ENCODE assay signal across 22 mouse cellular contexts in genomic region chr13:46908387-46908786, GRCm38 (mm10). TPM values are rescaled to one million over a fixed set of nuclear protein-coding genes. Genes with fewer than 3 reads are reported as not detected.
A peak's percentile ranks its signal among the peaks of the same experiment; 100 is the strongest.
DNase-seq lines count a peak whose midpoint lies in the region; ATAC-seq and TF ChIP-seq lines count a peak whose summit lies in the region.
"Had no signal": no experiment of that assay in that cellular context is flagged by ENCODE, and none has a peak within 500 bp of the region (broad histone marks: within the 10 kb centered on the region; RNA-seq: fewer than 3 reads in every experiment).

No protein-coding gene starts in this region.

- no peaks in the 10 kb centered on the region for H3K36me3 ChIP-seq in heart, embryonic 11.5 days (ENCODE audit: control insufficient read depth, insufficient read depth, low read length)
- no peaks in the 10 kb centered on the region; the same call in 1 of the 2 replicates for H3K36me3 ChIP-seq in heart, embryonic 14.5 days (ENCODE audit: control insufficient read depth, insufficient read depth, low read length)
- H3K36me3 ChIP-seq in heart, postnatal 0 days (replicated peaks; ENCODE audit: control insufficient read depth, insufficient read depth, low read length): peaks cover 5% of the 10 kb centered on the region; the same call in 1 of the 2 replicates
- H3K36me3 ChIP-seq: embryonic facial prominence, embryonic 13.5 days; hindbrain, embryonic 12.5 days; hindbrain, embryonic 15.5 days had no signal

- DNase-seq in heart, adult 8-10 months (ENCODE audit: low spot score): no peak
- DNase-seq in heart, postnatal 10 days: no peak
- DNase-seq in heart, postnatal 0 days (ENCODE audit: low spot score): no peak
- no peak for DNase-seq in heart, postnatal 14 days
- DNase-seq: cerebellum, adult 11-12 months; cerebellum, adult 8-10 months; cerebellum, postnatal 36 days; gastrocnemius, postnatal 14 days; kidney, adult 2 months had no signal

- 75% methylated on average over 2 of the region's 2 CpGs for WGBS in heart, embryonic 11.5 days (ENCODE audit: insufficient replicate concordance)
- 70% methylated on average over 2 of the region's 2 CpGs for WGBS in heart, embryonic 14.5 days
- 71% methylated on average over 2 of the region's 2 CpGs for WGBS in heart, postnatal 0 days

- no peaks in the 10 kb centered on the region for H3K9me3 ChIP-seq in heart, embryonic 11.5 days (replicated peaks; ENCODE audit: control insufficient read depth, low read length)
- no peaks in the 10 kb centered on the region for H3K9me3 ChIP-seq in heart, embryonic 14.5 days (ENCODE audit: control insufficient read depth, low read length)
- H3K9me3 ChIP-seq in heart, postnatal 0 days (replicated peaks; ENCODE audit: control insufficient read depth, low read length): no peaks in the 10 kb centered on the region
- H3K9me3 ChIP-seq: embryonic facial prominence, embryonic 10.5 days; embryonic facial prominence, embryonic 13.5 days; forebrain, embryonic 10.5 days; forebrain, embryonic 13.5 days; hindbrain, embryonic 12.5 days; hindbrain, embryonic 15.5 days had no signal

- no peak overlapping the region for H3K4me3 ChIP-seq in heart, embryonic 11.5 days (ENCODE audit: low read depth, low read length)
- no peak overlapping the region for H3K4me3 ChIP-seq in heart, embryonic 14.5 days (ENCODE audit: control insufficient read depth in 1 of 2, insufficient read depth in 1 of 2, low read depth in 1 of 2, low read length in 2 of 2)
- H3K4me3 ChIP-seq in heart, postnatal 0 days (ENCODE audit: low read depth, low read length): no peak overlapping the region
- H3K4me3 ChIP-seq: embryonic facial prominence, embryonic 10.5 days; embryonic facial prominence, embryonic 13.5 days; forebrain, embryonic 10.5 days; forebrain, embryonic 13.5 days; hindbrain, embryonic 12.5 days; hindbrain, embryonic 15.5 days had no signal

- H3K27ac ChIP-seq in heart, embryonic 11.5 days (ENCODE audit: low read depth, low read length): peak overlapping the region; percentile 90
- H3K27ac ChIP-seq in heart, embryonic 14.5 days (replicated peaks in 1 of 2; ENCODE audit: control insufficient read depth in 1 of 2, insufficient read depth in 1 of 2, low read depth in 2 of 2, low read length in 2 of 2): peak overlapping the region; percentile 83 to 94; a peak in 3 of 4 replicates
- H3K27ac ChIP-seq in heart, postnatal 0 days (ENCODE audit: low read depth): peak overlapping the region; percentile 75
- H3K27ac ChIP-seq: embryonic facial prominence, embryonic 10.5 days; embryonic facial prominence, embryonic 13.5 days; forebrain, embryonic 13.5 days; hindbrain, embryonic 12.5 days; hindbrain, embryonic 15.5 days; kidney, postnatal 0 days had no signal

- ATAC-seq in heart, embryonic 11.5 days (replicated peaks; ENCODE audit: insufficient number of reproducible peaks, low FRiP score, low TSS enrichment): no peak
- ATAC-seq in heart, embryonic 14.5 days (ENCODE audit: insufficient number of reproducible peaks, insufficient read depth, low FRiP score, low read depth): no peak
- ATAC-seq in heart, postnatal 0 days (ENCODE audit: insufficient read depth, low read depth): no peak
- ATAC-seq in megakaryocyte progenitor cell, adult 5-6 weeks (replicated peaks; ENCODE audit: poor library complexity): no peak
- ATAC-seq: activated CD4-positive, CD25-positive, alpha-beta regulatory T cell, adult 4 months; forebrain, embryonic 13.5 days; forebrain, embryonic 16.5 days; intestine, postnatal 0 days had no signal

- peaks cover 51% of the 10 kb centered on the region for H3K4me1 ChIP-seq in heart, embryonic 11.5 days (ENCODE audit: control insufficient read depth, insufficient read depth, low read length)
- H3K4me1 ChIP-seq in heart, embryonic 14.5 days (ENCODE audit: control insufficient read depth in 2 of 2, insufficient read depth in 2 of 2, low read length in 2 of 2): peaks cover 44 to 64% of the 10 kb centered on the region in 2 experiments
- peaks cover 53% of the 10 kb centered on the region; the same call in 1 of the 2 replicates for H3K4me1 ChIP-seq in heart, postnatal 0 days (ENCODE audit: control insufficient read depth, insufficient read depth)

- no peaks in the 10 kb centered on the region for H3K27me3 ChIP-seq in heart, embryonic 11.5 days (ENCODE audit: control insufficient read depth, insufficient read depth, low read length)
- H3K27me3 ChIP-seq in heart, embryonic 14.5 days (ENCODE audit: control insufficient read depth, insufficient read depth, low read length): no peaks in the 10 kb centered on the region
- no peaks in the 10 kb centered on the region for H3K27me3 ChIP-seq in heart, postnatal 0 days (ENCODE audit: control insufficient read depth, insufficient read depth, low read length)
- H3K27me3 ChIP-seq: embryonic facial prominence, embryonic 13.5 days; forebrain, embryonic 13.5 days; hindbrain, embryonic 12.5 days; hindbrain, embryonic 15.5 days had no signal

- no peak for TF ChIP-seq CTCF in heart, postnatal 0 days (IDR thresholded peaks at IDR 0.05; ENCODE audit: low read depth)

- TF ChIP-seq EP300 in heart, postnatal 0 days (IDR thresholded peaks at IDR 0.05; ENCODE audit: low read depth): 0 out of 2 replicates have a peak, but pooled peaks have one; percentile 8

- H3K4me2 ChIP-seq in heart, embryonic 11.5 days: no peak overlapping the region
- no peak overlapping the region for H3K4me2 ChIP-seq in heart, embryonic 14.5 days (ENCODE audit: low read length)
- H3K4me2 ChIP-seq in heart, postnatal 0 days (ENCODE audit: low read depth, low read length): no peak overlapping the region
- H3K4me2 ChIP-seq: embryonic facial prominence, embryonic 13.5 days; forebrain, embryonic 13.5 days; hindbrain, embryonic 12.5 days; hindbrain, embryonic 15.5 days had no signal

- intact Hi-C loops in heart, postnatal 10 days (cut with DNase I): no loop called here
- intact Hi-C loops in heart, postnatal 14 days (cut with DNase I): no loop called here

- H3K9ac ChIP-seq in heart, embryonic 11.5 days (ENCODE audit: low read depth, low read length): no peak overlapping the region
- no peak overlapping the region for H3K9ac ChIP-seq in heart, embryonic 14.5 days (ENCODE audit: low read length)
- no peak overlapping the region for H3K9ac ChIP-seq in heart, postnatal 0 days (replicated peaks; ENCODE audit: low read depth, low read length)
- H3K9ac ChIP-seq: embryonic facial prominence, embryonic 13.5 days; forebrain, embryonic 13.5 days; hindbrain, embryonic 12.5 days; hindbrain, embryonic 15.5 days had no signal

RNA-seq across cellular contexts. Expression of gene Kif13a, which starts 21.3 kb away (rescaled TPM):
- 39.8 and 42.6 TPM in 2 replicates for polyA plus RNA-seq in heart, embryonic 11.5 days (2014; fragmentation: Nextera tagmentation; extraction: Ambion mirVana)
- 100 to 1,000 TPM; 113 to 126 (median 121) TPM for total RNA-seq in heart, adult 8-10 months (2022)
- polyA plus RNA-seq in heart, embryonic 14.5 days (2014; fragmentation: Nextera tagmentation; extraction: Ambion mirVana): 47.8 and 55.2 TPM in 2 replicates
- 100 to 1,000 TPM in 1 of 2 experiments, 10 to 100 TPM in 1; 98.7 to 101 TPM for total RNA-seq in heart, postnatal 10 days (2021)
- total RNA-seq in heart, postnatal 0 days (2014; rRNA removed; ENCODE audit: low replicate concordance): 48.7 and 81.8 TPM in 2 replicates
- polyA plus RNA-seq in heart, postnatal 0 days (2015; fragmentation: Nextera tagmentation; extraction: Ambion mirVana): 29.8 and 36.7 TPM in 2 replicates
- total RNA-seq in heart, postnatal 14 days (2021): 100 to 1,000 TPM in 1 of 2 experiments, 10 to 100 TPM in 1; 95.6 to 104 TPM
- total RNA-seq in megakaryocyte progenitor cell, adult 5-6 weeks (2015): 20.9 and 24.4 TPM in 2 replicates
- total RNA-seq in megakaryocyte progenitor cell, adult 5-6 weeks (2017): 31.1 and 41.0 TPM in 2 replicates
